Mouse (Mus musculus) cortical plate, adult 2 months (tissue): ENCODE results near the gene Gm13288.
"Not testable (repeated sequence)": the region's sequence is repeated elsewhere in the genome, so short reads cannot be mapped to it uniquely, and the experiment has no call there.

Source experiments
- CTCF ChIP-seq: fragments of 200-500 bp; IDR thresholded peaks from 2 replicates; pipeline ENCODE4 v1.5.1; 2011; ENCODE audit warnings: mild to moderate bottlenecking, control low read depth, low read length; ENCODE audit not compliant: insufficient read depth; ENCODE audit errors: extremely low read depth
- POLR2A ChIP-seq: fragments of 200-500 bp; IDR thresholded peaks from 2 replicates; pipeline ENCODE4 v1.6.1; 2011; ENCODE audit warnings: mild to moderate bottlenecking, low read length, control low read depth; ENCODE audit not compliant: insufficient read depth; ENCODE audit errors: extremely low read depth

DNA sequence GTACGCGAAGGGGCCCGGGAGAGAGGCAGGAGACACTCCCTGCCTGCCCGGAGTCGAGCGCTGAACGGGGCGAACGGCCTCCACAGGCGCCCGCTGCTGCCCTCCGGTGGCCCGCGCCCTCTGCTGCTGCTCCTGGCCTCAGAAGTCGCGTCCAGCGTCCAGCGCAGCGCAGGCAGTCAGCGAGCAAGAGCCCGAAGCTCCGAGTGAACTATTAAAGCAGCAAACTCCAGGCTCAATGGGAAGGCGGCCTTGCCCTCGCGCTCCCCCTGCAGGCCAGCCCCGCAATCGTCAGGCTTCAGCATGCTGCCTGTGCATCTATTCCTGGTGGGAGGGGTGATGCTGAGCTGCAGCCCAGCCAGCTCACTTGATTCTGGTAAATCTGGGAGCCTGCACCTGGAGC lies 19.9 kb upstream of the Gm13288 start, which contains the start of gene Gm13276:
- TF ChIP-seq CTCF, POLR2A: not testable (repeated sequence)
